Mouse (Mus musculus): ENCODE measurements at regions not wholly inside any gene's neighbourhood (a gene's known extent, or its start where the extent isn't known, plus 50 kb on each side); places are given as distances from the start of the nearest gene placed in this dataset.

GRCm38 (mm10) chr14:64573773-64574172 is 469.7 kb downstream of the Prss52 start:
- H3K9me3 ChIP-seq (replicated peaks; ENCODE audit: control insufficient read depth, low read length), result no peaks in the 10 kb centered on the region
- H3K4me3 ChIP-seq (replicated peaks; ENCODE audit: low read length), result no peak overlapping the region
- H3K4me1 ChIP-seq (ENCODE audit: control insufficient read depth, insufficient read depth, low read length), result no peaks in the 10 kb centered on the region
- no peaks in the 10 kb centered on the region for H3K27me3 ChIP-seq (ENCODE audit: control insufficient read depth, insufficient read depth, low read length)
- no peak overlapping the region for H3K4me2 ChIP-seq (ENCODE audit: low read depth, low read length)
- no peak for ATAC-seq (ENCODE audit: insufficient read depth, low FRiP score)
- WGBS, result 61% methylated on average over 5 of the region's 5 CpGs
- H3K27ac ChIP-seq (ENCODE audit: low read length), result no peak overlapping the region
- H3K36me3 ChIP-seq (ENCODE audit: control insufficient read depth, insufficient read depth, low read length), result no peaks in the 10 kb centered on the region
- H3K9ac ChIP-seq (ENCODE audit: low read length), result no peak overlapping the region

- no peak overlapping the region for H3K4me3 ChIP-seq (replicated peaks; ENCODE audit: low read length)
- ATAC-seq (ENCODE audit: insufficient read depth, low FRiP score), result no peak
- H3K27me3 ChIP-seq (ENCODE audit: control insufficient read depth, insufficient read depth, low read length), result no peaks in the 10 kb centered on the region
- no peak overlapping the region for H3K27ac ChIP-seq (ENCODE audit: low read length)
- no peak overlapping the region for H3K9ac ChIP-seq (ENCODE audit: low read length)
- no peaks in the 10 kb centered on the region for H3K4me1 ChIP-seq (ENCODE audit: control insufficient read depth, insufficient read depth, low read length)
- H3K9me3 ChIP-seq (replicated peaks; ENCODE audit: control insufficient read depth, low read length), result no peaks in the 10 kb centered on the region
- no peak overlapping the region for H3K4me2 ChIP-seq (ENCODE audit: low read depth, low read length)
- H3K36me3 ChIP-seq (ENCODE audit: control insufficient read depth, insufficient read depth, low read length), result no peaks in the 10 kb centered on the region
- 48% methylated on average over 7 of the region's 7 CpGs for WGBS
These were observed 470.2 kb downstream of the Prss52 start for GRCm38 (mm10) chr14:64574277-64574676.

GRCm38 (mm10) chr14:64574773-64575172 is 470.7 kb downstream of the Prss52 start:
- Histone ChIP-seq H3K9me3 (replicated peaks; ENCODE audit: control insufficient read depth, low read length) (no peaks in the 10 kb centered on the region), H3K4me2 (ENCODE audit: low read depth, low read length) (no peak overlapping the region), H3K27ac (ENCODE audit: low read length) (no peak overlapping the region), H3K27me3 (ENCODE audit: control insufficient read depth, insufficient read depth, low read length) (no peaks in the 10 kb centered on the region), H3K4me3 (replicated peaks; ENCODE audit: low read length) (no peak overlapping the region), H3K4me1 (ENCODE audit: control insufficient read depth, insufficient read depth, low read length) (no peaks in the 10 kb centered on the region), H3K36me3 (ENCODE audit: control insufficient read depth, insufficient read depth, low read length) (no peaks in the 10 kb centered on the region), H3K9ac (ENCODE audit: low read length) (no peak overlapping the region)
- 72% methylated on average over 6 of the region's 6 CpGs for WGBS
- no peak for ATAC-seq (ENCODE audit: insufficient read depth, low FRiP score)

- H3K9me3 ChIP-seq (replicated peaks; ENCODE audit: control insufficient read depth, low read length), result no peaks in the 10 kb centered on the region
- no peaks in the 10 kb centered on the region for H3K4me1 ChIP-seq (ENCODE audit: control insufficient read depth, insufficient read depth, low read length)
- no peak overlapping the region for H3K4me2 ChIP-seq (ENCODE audit: low read depth, low read length)
- no peaks in the 10 kb centered on the region for H3K36me3 ChIP-seq (ENCODE audit: control insufficient read depth, insufficient read depth, low read length)
- no peak for ATAC-seq (ENCODE audit: insufficient read depth, low FRiP score)
- H3K9ac ChIP-seq (ENCODE audit: low read length), result no peak overlapping the region
- H3K27ac ChIP-seq (ENCODE audit: low read length), result no peak overlapping the region
- WGBS, result 55% methylated on average over 4 of the region's 4 CpGs
- H3K27me3 ChIP-seq (ENCODE audit: control insufficient read depth, insufficient read depth, low read length), result peaks cover 1% of the 10 kb centered on the region; the same call in 1 of the 2 replicates
- H3K4me3 ChIP-seq (replicated peaks; ENCODE audit: low read length), result no peak overlapping the region
These were observed 471.9 kb downstream of the Prss52 start for GRCm38 (mm10) chr14:64575954-64576353.

GRCm38 (mm10) chr14:64580086-64580485 is 476.0 kb downstream of the Prss52 start:
- Histone ChIP-seq H3K9me3 (replicated peaks; ENCODE audit: control insufficient read depth, low read length) (no peaks in the 10 kb centered on the region), H3K27me3 (ENCODE audit: control insufficient read depth, insufficient read depth, low read length) (peaks cover 23% of the 10 kb centered on the region), H3K27ac (ENCODE audit: low read length) (no peak overlapping the region), H3K4me2 (ENCODE audit: low read depth, low read length) (no peak overlapping the region), H3K4me1 (ENCODE audit: control insufficient read depth, insufficient read depth, low read length) (no peaks in the 10 kb centered on the region), H3K36me3 (ENCODE audit: control insufficient read depth, insufficient read depth, low read length) (no peaks in the 10 kb centered on the region), H3K4me3 (replicated peaks; ENCODE audit: low read length) (no peak overlapping the region), H3K9ac (ENCODE audit: low read length) (no peak overlapping the region)
- 67% methylated on average over 4 of the region's 4 CpGs for WGBS
- ATAC-seq (ENCODE audit: insufficient read depth, low FRiP score), result no peak

GRCm38 (mm10) chr14:64580862-64581261 is 476.8 kb downstream of the Prss52 start:
- H3K27ac ChIP-seq (ENCODE audit: low read length), result no peak overlapping the region
- H3K4me2 ChIP-seq (ENCODE audit: low read depth, low read length), result no peak overlapping the region
- H3K9me3 ChIP-seq (replicated peaks; ENCODE audit: control insufficient read depth, low read length), result no peaks in the 10 kb centered on the region
- no peaks in the 10 kb centered on the region for H3K36me3 ChIP-seq (ENCODE audit: control insufficient read depth, insufficient read depth, low read length)
- H3K27me3 ChIP-seq (ENCODE audit: control insufficient read depth, insufficient read depth, low read length), result peaks cover 31% of the 10 kb centered on the region
- no peak for ATAC-seq (ENCODE audit: insufficient read depth, low FRiP score)
- no peak overlapping the region for H3K9ac ChIP-seq (ENCODE audit: low read length)
- WGBS, result 47% methylated on average over 6 of the region's 6 CpGs
- no peaks in the 10 kb centered on the region for H3K4me1 ChIP-seq (ENCODE audit: control insufficient read depth, insufficient read depth, low read length)
- H3K4me3 ChIP-seq (replicated peaks; ENCODE audit: low read length), result no peak overlapping the region

GRCm38 (mm10) chr14:64581705-64582104 is 477.6 kb downstream of the Prss52 start:
- Histone ChIP-seq H3K27ac (ENCODE audit: low read length) (no peak overlapping the region), H3K9me3 (replicated peaks; ENCODE audit: control insufficient read depth, low read length) (no peaks in the 10 kb centered on the region), H3K4me2 (ENCODE audit: low read depth, low read length) (no peak overlapping the region), H3K4me3 (replicated peaks; ENCODE audit: low read length) (no peak overlapping the region), H3K27me3 (ENCODE audit: control insufficient read depth, insufficient read depth, low read length) (peaks cover 32% of the 10 kb centered on the region), H3K4me1 (ENCODE audit: control insufficient read depth, insufficient read depth, low read length) (no peaks in the 10 kb centered on the region), H3K36me3 (ENCODE audit: control insufficient read depth, insufficient read depth, low read length) (no peaks in the 10 kb centered on the region), H3K9ac (ENCODE audit: low read length) (no peak overlapping the region)
- 32% methylated on average over 7 of the region's 7 CpGs for WGBS
- ATAC-seq (ENCODE audit: insufficient read depth, low FRiP score), result no peak

GRCm38 (mm10) chr14:64582822-64583221 is 478.7 kb downstream of the Prss52 start:
- Histone ChIP-seq H3K9me3 (replicated peaks; ENCODE audit: control insufficient read depth, low read length) (no peaks in the 10 kb centered on the region), H3K27me3 (ENCODE audit: control insufficient read depth, insufficient read depth, low read length) (peaks cover 43% of the 10 kb centered on the region), H3K27ac (ENCODE audit: low read length) (no peak overlapping the region), H3K4me2 (ENCODE audit: low read depth, low read length) (no peak overlapping the region), H3K4me3 (replicated peaks; ENCODE audit: low read length) (no peak overlapping the region), H3K36me3 (ENCODE audit: control insufficient read depth, insufficient read depth, low read length) (no peaks in the 10 kb centered on the region), H3K9ac (ENCODE audit: low read length) (no peak overlapping the region), H3K4me1 (ENCODE audit: control insufficient read depth, insufficient read depth, low read length) (peaks cover 10% of the 10 kb centered on the region)
- no peak for ATAC-seq (ENCODE audit: insufficient read depth, low FRiP score)
- 39% methylated on average over 4 of the region's 4 CpGs for WGBS

- H3K27ac ChIP-seq (ENCODE audit: low read length), result no peak overlapping the region
- no peak overlapping the region for H3K4me2 ChIP-seq (ENCODE audit: low read depth, low read length)
- H3K4me1 ChIP-seq (ENCODE audit: control insufficient read depth, insufficient read depth, low read length), result peaks cover 11% of the 10 kb centered on the region
- no peak overlapping the region for H3K4me3 ChIP-seq (replicated peaks; ENCODE audit: low read length)
- H3K27me3 ChIP-seq (ENCODE audit: control insufficient read depth, insufficient read depth, low read length), result peaks cover 53% of the 10 kb centered on the region
- no peak overlapping the region for H3K9ac ChIP-seq (ENCODE audit: low read length)
- H3K36me3 ChIP-seq (ENCODE audit: control insufficient read depth, insufficient read depth, low read length), result no peaks in the 10 kb centered on the region
- 49% methylated on average over 5 of the region's 5 CpGs for WGBS
- ATAC-seq (ENCODE audit: insufficient read depth, low FRiP score), result no peak
- H3K9me3 ChIP-seq (replicated peaks; ENCODE audit: control insufficient read depth, low read length), result no peaks in the 10 kb centered on the region
These were observed 480.1 kb downstream of the Prss52 start for GRCm38 (mm10) chr14:64584221-64584620.

- H3K36me3 ChIP-seq (ENCODE audit: control insufficient read depth, insufficient read depth, low read length), result no peaks in the 10 kb centered on the region
- no peak overlapping the region for H3K4me3 ChIP-seq (replicated peaks; ENCODE audit: low read length)
- H3K27me3 ChIP-seq (ENCODE audit: control insufficient read depth, insufficient read depth, low read length), result peaks cover 62% of the 10 kb centered on the region
- H3K4me1 ChIP-seq (ENCODE audit: control insufficient read depth, insufficient read depth, low read length), result peaks cover 15% of the 10 kb centered on the region
- no peaks in the 10 kb centered on the region for H3K9me3 ChIP-seq (replicated peaks; ENCODE audit: control insufficient read depth, low read length)
- no peak overlapping the region for H3K9ac ChIP-seq (ENCODE audit: low read length)
- no peak for ATAC-seq (ENCODE audit: insufficient read depth, low FRiP score)
- H3K4me2 ChIP-seq (ENCODE audit: low read depth, low read length), result no peak overlapping the region
- WGBS, result 19% methylated on average over 5 of the region's 5 CpGs
- H3K27ac ChIP-seq (ENCODE audit: low read length), result no peak overlapping the region
These were observed 481.0 kb downstream of the Prss52 start for GRCm38 (mm10) chr14:64585081-64585470.
